ENCODE assay signal across 27 mouse cellular contexts in genomic region chr5:30203216-30203885, GRCm38 (mm10). TPM values are rescaled to one million over a fixed set of nuclear protein-coding genes. Genes with fewer than 3 reads are reported as not detected.
DNase-seq lines count a peak whose midpoint lies in the region; ATAC-seq and TF ChIP-seq lines count a peak whose summit lies in the region.
"Had no signal": no experiment of that assay in that cellular context is flagged by ENCODE, and none has a peak within 500 bp of the region (broad histone marks: within the 10 kb centered on the region; RNA-seq: fewer than 3 reads in every experiment).

No protein-coding gene starts in this region.

- no peaks in the 10 kb centered on the region for H3K27me3 ChIP-seq in heart, embryonic 11.5 days (ENCODE audit: control insufficient read depth, insufficient read depth, low read length)
- H3K27me3 ChIP-seq in Patski, result no peaks in the 10 kb centered on the region
- H3K27me3 ChIP-seq in intestine, embryonic 15.5 days (replicated peaks), result no peaks in the 10 kb centered on the region
- H3K27me3 ChIP-seq: embryonic facial prominence, embryonic 13.5 days; embryonic facial prominence, embryonic 15.5 days; forebrain, embryonic 12.5 days had no signal

- peak; percentile 84 for DNase-seq in heart, adult 11 months
- DNase-seq in A20 (ENCODE audit: low read depth, low spot score) (peak; percentile 65), Patski (ENCODE audit: low read depth, low spot score) (no peak)
- DNase-seq in spleen, postnatal 4 days (ENCODE audit: low spot score in 2 of 2), result no peak
- DNase-seq: adrenal gland, adult 2 months; adrenal gland, postnatal 10 days; adrenal gland, postnatal 25 days; cerebellum, adult 11 months; cerebellum, adult 18-20 months; cerebellum, adult 8-10 months; cerebellum, adult 9-11 months; cerebellum, postnatal 14 days; cerebellum, postnatal 36 days; embryo, embryonic 11 days had no signal

- no peaks in the 10 kb centered on the region for H3K9me3 ChIP-seq in heart, embryonic 11.5 days (replicated peaks; ENCODE audit: control insufficient read depth, low read length)
- no peaks in the 10 kb centered on the region for H3K9me3 ChIP-seq in intestine, embryonic 15.5 days
- H3K9me3 ChIP-seq: embryonic facial prominence, embryonic 13.5 days; embryonic facial prominence, embryonic 15.5 days; forebrain, embryonic 10.5 days; forebrain, embryonic 12.5 days; G1E had no signal

- H3K36me3 ChIP-seq in heart, embryonic 11.5 days (ENCODE audit: control insufficient read depth, insufficient read depth, low read length), result no peaks in the 10 kb centered on the region
- no peaks in the 10 kb centered on the region for H3K36me3 ChIP-seq in intestine, embryonic 15.5 days
- H3K36me3 ChIP-seq: embryonic facial prominence, embryonic 13.5 days; embryonic facial prominence, embryonic 15.5 days; forebrain, embryonic 10.5 days; forebrain, embryonic 12.5 days; G1E had no signal

- H3K4me3 ChIP-seq in heart, embryonic 11.5 days (ENCODE audit: low read depth, low read length), result no peak overlapping the region
- no peak overlapping the region for H3K4me3 ChIP-seq in intestine, embryonic 15.5 days (replicated peaks)
- H3K4me3 ChIP-seq: embryonic facial prominence, embryonic 13.5 days; embryonic facial prominence, embryonic 15.5 days; erythroblast, embryonic 14.5 days; forebrain, embryonic 10.5 days; forebrain, embryonic 12.5 days had no signal

- peaks cover under 1% of the 10 kb centered on the region; the same call in 1 of the 2 replicates for H3K4me1 ChIP-seq in heart, embryonic 11.5 days (ENCODE audit: control insufficient read depth, insufficient read depth, low read length)
- H3K4me1 ChIP-seq in intestine, embryonic 15.5 days (replicated peaks), result peaks cover 5% of the 10 kb centered on the region; the same call in 1 of the 2 replicates
- H3K4me1 ChIP-seq: embryonic facial prominence, embryonic 13.5 days; embryonic facial prominence, embryonic 15.5 days; forebrain, embryonic 12.5 days had no signal

- in situ Hi-C loops in Patski (cut with MboI; ENCODE audit: low pct_unique_long_range_greater_than_20kb), result no loop called here

- no peak for TF ChIP-seq CTCF in Patski (IDR thresholded peaks at IDR 0.05)

- no peak overlapping the region for H3K9ac ChIP-seq in heart, embryonic 11.5 days (ENCODE audit: low read depth, low read length)
- no peak overlapping the region for H3K9ac ChIP-seq in intestine, embryonic 15.5 days
- H3K9ac ChIP-seq: embryonic facial prominence, embryonic 13.5 days; embryonic facial prominence, embryonic 15.5 days; forebrain, embryonic 12.5 days had no signal

- POLR2A ChIA-PET in Patski (lab: Charles Lee), result interaction anchor here (1.3 to 1.9 kb wide), 3 partner anchors 17 to 142 kb away, joined by 3 to 8 read pairs (median 4); no protein-coding TSS in a partner anchor

- no peak overlapping the region for H3K4me2 ChIP-seq in heart, embryonic 11.5 days
- H3K4me2 ChIP-seq in intestine, embryonic 15.5 days (replicated peaks), result no peak overlapping the region
- H3K4me2 ChIP-seq: embryonic facial prominence, embryonic 13.5 days; embryonic facial prominence, embryonic 15.5 days; forebrain, embryonic 12.5 days had no signal

- CTCF ChIA-PET in Patski (lab: Charles Lee), result interaction anchor here (1.2 to 3.0 kb wide), 3 partner anchors 8 to 142 kb away, joined by 3 to 17 read pairs (median 5); no protein-coding TSS in a partner anchor

- WGBS in heart, embryonic 11.5 days (ENCODE audit: insufficient replicate concordance), result 71% methylated on average over 10 of the region's 10 CpGs
- WGBS in intestine, embryonic 15.5 days, result 81% methylated on average over 10 of the region's 10 CpGs

- H3K27ac ChIP-seq in heart, embryonic 11.5 days (ENCODE audit: low read depth, low read length), result no peak overlapping the region
- no peak overlapping the region for H3K27ac ChIP-seq in intestine, embryonic 15.5 days
- H3K27ac ChIP-seq: embryonic facial prominence, embryonic 13.5 days; embryonic facial prominence, embryonic 15.5 days; forebrain, embryonic 10.5 days; forebrain, embryonic 12.5 days had no signal

- no peak for ATAC-seq in heart, embryonic 11.5 days (replicated peaks; ENCODE audit: insufficient number of reproducible peaks, low FRiP score, low TSS enrichment)
- ATAC-seq in Patski, result peak; percentile 7
- ATAC-seq in intestine, embryonic 15.5 days, result no peak
- ATAC-seq: forebrain, embryonic 14.5 days; forebrain, embryonic 16.5 days had no signal

RNA-seq across cellular contexts. Expression of gene Adgrf3, which starts 2.2 kb away (rescaled TPM):
- 0.24 and 0.62 TPM in 2 replicates for polyA plus RNA-seq in heart, embryonic 11.5 days (2014; fragmentation: Nextera tagmentation; extraction: Ambion mirVana)
- 0.01 TPM for polyA plus RNA-seq in Patski (2021)
- 0.19 and 0.38 TPM in 2 replicates for polyA plus RNA-seq in intestine, embryonic 15.5 days (2015; fragmentation: Nextera tagmentation; extraction: Ambion mirVana)
- polyA plus RNA-seq: adrenal gland, adult 2 months; brain, embryonic 14.5 days; C2C12; embryonic facial prominence, embryonic 11.5 days; embryonic facial prominence, embryonic 13.5 days; erythroblast, embryonic 14.5 days; forebrain, embryonic 10.5 days; forebrain, embryonic 12.5 days; forebrain, embryonic 14.5 days; forebrain, embryonic 16.5 days had no signal

RNA-seq across cellular contexts. Expression of gene Selenoi, which starts 29.0 kb away (rescaled TPM):
- 22.9 and 24.9 TPM in 2 replicates for polyA plus RNA-seq in heart, embryonic 11.5 days (2014; fragmentation: Nextera tagmentation; extraction: Ambion mirVana)
- polyA plus RNA-seq in Patski (2021), result 32.8 TPM
- 37.3 and 38.1 TPM in 2 replicates for polyA plus RNA-seq in intestine, embryonic 15.5 days (2015; fragmentation: Nextera tagmentation; extraction: Ambion mirVana)

RNA-seq across cellular contexts. Expression of gene Hadhb, which starts 48.3 kb away (rescaled TPM):
- 268 and 306 TPM in 2 replicates for polyA plus RNA-seq in heart, embryonic 11.5 days (2014; fragmentation: Nextera tagmentation; extraction: Ambion mirVana)
- polyA plus RNA-seq in Patski (2021), result 273 TPM
- 246 and 269 TPM in 2 replicates for polyA plus RNA-seq in intestine, embryonic 15.5 days (2015; fragmentation: Nextera tagmentation; extraction: Ambion mirVana)

RNA-seq across cellular contexts. Expression of gene Hadha, which starts 48.4 kb away (rescaled TPM):
- 129 and 172 TPM in 2 replicates for polyA plus RNA-seq in heart, embryonic 11.5 days (2014; fragmentation: Nextera tagmentation; extraction: Ambion mirVana)
- polyA plus RNA-seq in Patski (2021), result 270 TPM
- 178 and 193 TPM in 2 replicates for polyA plus RNA-seq in intestine, embryonic 15.5 days (2015; fragmentation: Nextera tagmentation; extraction: Ambion mirVana)

Comparison
In these comparisons a context has a peak if more than half of its experiments do, and no peak if none do; other contexts are left out.
1. DNase-seq: peak in heart, adult 11 months (single experiment) and A20 (single experiment); none in Patski (single experiment) and spleen, postnatal 4 days (0 of 2).